In the genomic region with DNA sequence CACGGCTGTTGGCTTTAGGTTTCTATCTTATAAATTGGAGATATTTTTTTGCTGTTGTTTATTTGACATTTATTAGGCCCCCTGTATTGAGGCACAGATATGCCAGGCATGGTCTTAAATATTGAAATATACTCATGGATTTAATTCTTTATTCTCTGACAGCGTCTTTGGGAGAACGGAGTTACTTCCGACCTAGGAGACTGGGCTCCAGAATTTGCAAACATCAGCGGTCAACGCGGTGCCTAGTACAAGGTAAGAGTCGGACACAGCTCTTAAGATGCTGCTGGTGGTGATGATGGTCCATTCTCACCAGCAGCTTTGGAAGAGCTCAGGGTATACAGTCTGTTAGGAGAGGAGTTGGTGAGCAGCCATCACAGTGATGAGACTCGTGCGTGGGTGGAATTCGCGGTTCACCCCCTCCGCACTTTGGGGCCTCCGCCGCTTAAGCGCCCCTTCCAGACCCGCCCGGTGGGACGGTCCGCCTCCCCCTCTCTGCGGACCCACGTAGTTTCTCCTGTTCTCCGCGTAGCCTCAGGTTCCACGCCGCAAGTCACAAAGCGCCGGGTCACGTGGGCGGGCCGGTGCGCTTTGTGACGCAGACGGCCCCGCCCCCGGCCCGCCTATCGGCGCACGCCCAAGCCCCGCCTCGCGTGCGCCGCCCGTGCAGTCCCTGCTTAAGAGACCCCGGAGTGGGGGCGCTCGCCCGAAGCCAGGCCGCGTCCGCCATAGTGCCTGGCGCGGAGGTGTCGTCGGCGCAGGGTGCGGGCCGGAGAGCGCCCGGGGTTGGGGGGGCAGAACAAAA, we compare ENCODE assay signal across 8 mouse cellular contexts. TPM values are rescaled to one million over a fixed set of nuclear protein-coding genes. Genes with fewer than 3 reads are reported as not detected.
A peak's percentile ranks its signal among the peaks of the same experiment; 100 is the strongest.
DNase-seq lines count a peak whose midpoint lies in the region; ATAC-seq and TF ChIP-seq lines count a peak whose summit lies in the region.

No protein-coding gene starts in this region.

- no peak for TF ChIP-seq RAD21 in CH12.LX (IDR thresholded peaks at IDR 0.05; ENCODE audit: low read depth, low read length)

- H3K9me3 ChIP-seq in CH12.LX (replicated peaks; ENCODE audit: low read length) = no peaks in the 10 kb centered on the region
- H3K9me3 ChIP-seq in forebrain, embryonic 12.5 days = no peaks in the 10 kb centered on the region
- H3K9me3 ChIP-seq in liver, postnatal 0 days (ENCODE audit: low read length) = no peaks in the 10 kb centered on the region
- H3K9me3 ChIP-seq in neural tube, embryonic 14.5 days (ENCODE audit: control insufficient read depth, low read length) = no peaks in the 10 kb centered on the region

- WGBS in forebrain, embryonic 12.5 days = under 1% methylated on average over 62 of the region's 62 CpGs
- WGBS in large intestine, adult 2 months = under 1% methylated on average over 62 of the region's 62 CpGs
- 2% methylated on average over 58 of the region's 62 CpGs for WGBS in liver, postnatal 0 days (ENCODE audit: insufficient replicate concordance)
- under 1% methylated on average over 62 of the region's 62 CpGs for WGBS in neural tube, embryonic 14.5 days

- peak; percentile 25; the same call in 1 of the 2 replicates for TF ChIP-seq EP300 in CH12.LX (IDR thresholded peaks at IDR 0.05; ENCODE audit: low read length)
- no peak for TF ChIP-seq EP300 in liver, postnatal 0 days (IDR thresholded peaks at IDR 0.05; ENCODE audit: low read depth)

- peaks cover 0 to 7% of the 10 kb centered on the region in 2 experiments for H3K36me3 ChIP-seq in CH12.LX (replicated peaks in 1 of 2; ENCODE audit: control insufficient read depth in 1 of 2, insufficient read depth in 1 of 2, low read length in 1 of 2)
- H3K36me3 ChIP-seq in forebrain, embryonic 12.5 days (replicated peaks) = peaks cover 14% of the 10 kb centered on the region; the same call in 1 of the 2 replicates
- no peaks in the 10 kb centered on the region for H3K36me3 ChIP-seq in liver, postnatal 0 days (replicated peaks; ENCODE audit: insufficient read depth, low read length)
- 0 out of 2 replicates have a peak, but pooled peaks cover 2% of the 10 kb centered on the region for H3K36me3 ChIP-seq in neural tube, embryonic 14.5 days (ENCODE audit: control insufficient read depth, insufficient read depth, low read length)

- in situ Hi-C loops in CH12.LX (cut with MboI; ENCODE audit: low pct_ligation_motif_present, low pct_unique_long_range_greater_than_20kb, low sequenced_read_pairs) = no loop called here

- intact Hi-C loops in heart, postnatal 10 days (cut with DNase I) = loop anchor here (5.0 kb wide), 1 partner anchor 158 kb away; no protein-coding TSS in a partner anchor

- DNase-seq in CH12.LX (ENCODE audit: extremely low read depth) = peak; percentile 89
- peak; percentile 83 for DNase-seq in c-Kit-positive CD71-positive TER-119-negative erythroid progenitor cells, embryonic 14.5 days (ENCODE audit: low read depth)
- DNase-seq in heart, postnatal 10 days = peak; percentile 95
- DNase-seq in large intestine, adult 2 months (ENCODE audit: low read depth, low spot score) = peak; percentile 56
- DNase-seq in liver, postnatal 0 days = peak; percentile 95
- DNase-seq in testis, postnatal 10 days (ENCODE audit: low spot score) = peak; percentile 98

- dilution Hi-C loops in CH12.LX (cut with MboI; ENCODE audit: extremely low pct_ligation_motif_present, extremely low pct_unique_long_range_greater_than_20kb, low sequenced_read_pairs) = no loop called here

- TF ChIP-seq CTCF in CH12.LX (conservative IDR thresholded peaks at IDR 0.05 in 1 of 2, IDR thresholded peaks at IDR 0.05 in 1 of 2; ENCODE audit: low read depth in 2 of 2, low read length in 2 of 2) = peak in 1 of 2 experiments; percentile 43; a peak in 2 of 4 replicates
- peak; percentile 39 for TF ChIP-seq CTCF in liver, postnatal 0 days (IDR thresholded peaks at IDR 0.05; ENCODE audit: low read depth)

- H3K27ac ChIP-seq in CH12.LX (ENCODE audit: insufficient read depth, low read depth) = no peak overlapping the region
- H3K27ac ChIP-seq in forebrain, embryonic 12.5 days = peak overlapping the region; percentile 87
- peak overlapping the region; percentile 97 for H3K27ac ChIP-seq in liver, postnatal 0 days (ENCODE audit: low read depth)
- H3K27ac ChIP-seq in neural tube, embryonic 14.5 days (ENCODE audit: low read depth, low read length) = peak overlapping the region; percentile 91

- peak overlapping the region; percentile 77 to 89 (median 83) for H3K4me3 ChIP-seq in CH12.LX (replicated peaks in 1 of 3; ENCODE audit: low read depth in 2 of 3, low read length in 2 of 3, poor library complexity in 1 of 3)
- H3K4me3 ChIP-seq in forebrain, embryonic 12.5 days (replicated peaks) = peak overlapping the region; percentile 99
- peak overlapping the region; percentile 98 for H3K4me3 ChIP-seq in liver, postnatal 0 days (ENCODE audit: low read depth, low read length)
- peak overlapping the region; percentile 96 for H3K4me3 ChIP-seq in neural tube, embryonic 14.5 days (ENCODE audit: low read depth, low read length)

- peak overlapping the region; percentile 65 for H3K4me2 ChIP-seq in CH12.LX (ENCODE audit: insufficient read depth, low read depth, poor library complexity, severe bottlenecking)
- H3K4me2 ChIP-seq in forebrain, embryonic 12.5 days = peak overlapping the region; percentile 94
- peak overlapping the region; percentile 81 for H3K4me2 ChIP-seq in liver, postnatal 0 days (ENCODE audit: low read depth, low read length)
- peak overlapping the region; percentile 98 for H3K4me2 ChIP-seq in neural tube, embryonic 14.5 days (ENCODE audit: low read depth, low read length)

- H3K9ac ChIP-seq in CH12.LX (ENCODE audit: insufficient read depth, low read depth) = peak overlapping the region; percentile 98
- peak overlapping the region; percentile 99 for H3K9ac ChIP-seq in forebrain, embryonic 12.5 days
- peak overlapping the region; percentile 100 for H3K9ac ChIP-seq in liver, postnatal 0 days (replicated peaks)
- peak overlapping the region; percentile 100 for H3K9ac ChIP-seq in neural tube, embryonic 14.5 days (replicated peaks; ENCODE audit: low read depth, low read length)

- peak; percentile 98 for TF ChIP-seq POLR2A in CH12.LX (IDR thresholded peaks at IDR 0.05; ENCODE audit: low read depth, low read length)

- peaks cover 0 to 15% of the 10 kb centered on the region in 2 experiments; a peak in 2 of 4 replicates for H3K4me1 ChIP-seq in CH12.LX (ENCODE audit: control insufficient read depth in 1 of 2, insufficient read depth in 2 of 2)
- H3K4me1 ChIP-seq in forebrain, embryonic 12.5 days = peaks cover 32% of the 10 kb centered on the region
- H3K4me1 ChIP-seq in liver, postnatal 0 days (ENCODE audit: insufficient read depth) = peaks cover 26% of the 10 kb centered on the region
- peaks cover 24% of the 10 kb centered on the region for H3K4me1 ChIP-seq in neural tube, embryonic 14.5 days (ENCODE audit: control insufficient read depth, insufficient read depth, low read length)

- H3K27me3 ChIP-seq in CH12.LX (replicated peaks) = no peaks in the 10 kb centered on the region
- H3K27me3 ChIP-seq in forebrain, embryonic 12.5 days = no peaks in the 10 kb centered on the region
- H3K27me3 ChIP-seq in liver, postnatal 0 days (ENCODE audit: insufficient read depth, low read length) = no peaks in the 10 kb centered on the region
- no peaks in the 10 kb centered on the region for H3K27me3 ChIP-seq in neural tube, embryonic 14.5 days (ENCODE audit: control insufficient read depth, insufficient read depth, low read length)

- H3K79me2 ChIP-seq in CH12.LX (replicated peaks; ENCODE audit: control insufficient read depth, extremely low read depth, insufficient read depth, poor library complexity, severe bottlenecking) = peaks cover 41% of the 10 kb centered on the region

- peak; percentile 98 for ATAC-seq in forebrain, embryonic 12.5 days (ENCODE audit: low FRiP score)
- ATAC-seq in liver, postnatal 0 days = peak; percentile 96
- peak; percentile 98 for ATAC-seq in neural tube, embryonic 14.5 days (ENCODE audit: low read depth)

TF ChIP-seq in CH12.LX, 34 proteins besides CTCF, POLR2A, EP300 and RAD21 (continues in another document):
- peak; percentile 47 for TF ChIP-seq ELF1 (IDR thresholded peaks at IDR 0.05; ENCODE audit: low read depth, low read length)
- peak; percentile 94 for TF ChIP-seq NELFE (IDR thresholded peaks at IDR 0.05; ENCODE audit: low read depth, low read length)
- peak; percentile 36; the same call in 1 of the 2 replicates for TF ChIP-seq RCOR1 (conservative IDR thresholded peaks at IDR 0.05; ENCODE audit: low read depth, low read length)
- TF ChIP-seq HCFC1 (IDR thresholded peaks at IDR 0.05; ENCODE audit: low read depth, low read length) = peak; percentile 68
- peak; percentile 75 for TF ChIP-seq NRF1 (IDR thresholded peaks at IDR 0.05; ENCODE audit: low read depth, low read length)
- TF ChIP-seq BHLHE40 (IDR thresholded peaks at IDR 0.05; ENCODE audit: low read depth, low read length) = peak; percentile 96
- no peak for TF ChIP-seq ZC3H11A (IDR thresholded peaks at IDR 0.05; ENCODE audit: low read depth, low read length)
- no peak; the same call in 1 of the 2 replicates for TF ChIP-seq KAT2A (IDR thresholded peaks at IDR 0.05; ENCODE audit: insufficient replicate concordance, low read length)
- no peak for TF ChIP-seq GABPA (IDR thresholded peaks at IDR 0.05; ENCODE audit: insufficient replicate concordance, low read depth, low read length)
- TF ChIP-seq POLR2AphosphoS2 (IDR thresholded peaks at IDR 0.05; ENCODE audit: low read depth, low read length) = peak; percentile 93
- no peak for TF ChIP-seq ZKSCAN1 (IDR thresholded peaks at IDR 0.05; ENCODE audit: borderline replicate concordance, low read depth, low read length)
- TF ChIP-seq CHD2 (IDR thresholded peaks at IDR 0.05; ENCODE audit: low read length) = peak; percentile 46
- TF ChIP-seq USF2 (conservative IDR thresholded peaks at IDR 0.05; ENCODE audit: low read depth, low read length) = peak; percentile 82
- TF ChIP-seq TBP (conservative IDR thresholded peaks at IDR 0.05; ENCODE audit: low read depth, low read length) = 0 out of 2 replicates have a peak, but pooled peaks have one; percentile 32
- no peak for TF ChIP-seq PAX5 (IDR thresholded peaks at IDR 0.05; ENCODE audit: low read length)
- peak; percentile 74 for TF ChIP-seq SIN3A (IDR thresholded peaks at IDR 0.05; ENCODE audit: low read length)
- 0 out of 2 replicates have a peak, but pooled peaks have one; percentile 64 for TF ChIP-seq MAZ (IDR thresholded peaks at IDR 0.05; ENCODE audit: low read depth, low read length)

RNA-seq across cellular contexts. Expression of gene Rbbp6, which starts 3.9 kb away (rescaled TPM):
- total RNA-seq in CH12.LX (2012; rRNA removed) (22.9 and 25.0 TPM in 2 replicates), CH12.LX (2014; rRNA removed) (14.1 and 17.8 TPM in 2 replicates)
- 81.4 and 93.0 TPM in 2 replicates for polyA plus RNA-seq in CH12.LX (2012; ENCODE audit: insufficient read length, low read depth)
- polyA plus RNA-seq in forebrain, embryonic 12.5 days (2016; fragmentation: Nextera tagmentation; extraction: Ambion mirVana) = 39.1 and 39.7 TPM in 2 replicates
- total RNA-seq in heart, postnatal 10 days (2021) = 10 to 100 TPM; 45.6 to 51.7 TPM
- 5.5 and 8.3 TPM in 2 replicates for polyA plus RNA-seq in large intestine, adult 2 months (2012; rRNA removed)
- 7.8 and 8.7 TPM in 2 replicates for polyA plus RNA-seq in liver, postnatal 0 days (2015; fragmentation: Nextera tagmentation; extraction: Ambion mirVana)
- 33.7 and 37.1 TPM in 2 replicates for polyA plus RNA-seq in neural tube, embryonic 14.5 days (2014; fragmentation: Nextera tagmentation; extraction: Ambion mirVana)
